Mouse (Mus musculus) olfactory bulb, adult 2 months (tissue): ENCODE results near the gene Rpl37. TPM values are rescaled to one million over a fixed set of nuclear protein-coding genes. Genes with fewer than 3 reads are reported as not detected.
A peak's percentile ranks its signal among the peaks of the same experiment; 100 is the strongest.

Source experiments
- H3K27ac ChIP-seq: fragments of 200-500 bp; 2 replicates; pipeline ENCODE4 v1.5.1; 2012; ENCODE audit warnings: low read depth, low read length; ENCODE audit not compliant: insufficient read depth
- H3K4me1 ChIP-seq: fragments of 200-500 bp; 2 replicates; pipeline ENCODE4 v1.6.1; 2012; ENCODE audit warnings: low read length; ENCODE audit not compliant: control insufficient read depth, insufficient read depth
- H3K4me3 ChIP-seq: fragments of 200-500 bp; 2 replicates; pipeline ENCODE4 v1.5.1; 2012; ENCODE audit warnings: mild to moderate bottlenecking, low read depth, low read length, moderate library complexity; ENCODE audit not compliant: insufficient read depth
- CTCF ChIP-seq: fragments of 200-500 bp; IDR thresholded peaks from 2 replicates; pipeline ENCODE4 v1.5.1; 2012; ENCODE audit warnings: low read depth, mild to moderate bottlenecking, low read length, moderate library complexity; ENCODE audit not compliant: insufficient read depth
- POLR2A ChIP-seq: fragments of 200-500 bp; IDR thresholded peaks from 2 replicates; pipeline ENCODE4 v1.6.1; 2012; ENCODE audit warnings: mild to moderate bottlenecking, low read depth, low read length, moderate library complexity; ENCODE audit not compliant: insufficient read depth
- WGBS: fragments of 180-500 bp; shearing (Covaris S2); methylation state at CpG from one replicate; pipeline ENCODE4 v1.1.7; 2018; 5-methylcytosine and 5-hydroxymethylcytosine counted together
- polyA plus RNA-seq: library from polyadenylated mRNA; stranded (reverse); fragments of >200 nt; gene quantifications from 2 replicates; pipeline ENCODE4 v1.2.4, GENCODE M21; 2012; ENCODE audit warnings: low replicate concordance; ENCODE audit not compliant: missing spikeins, insufficient read depth, insufficient read length

Rpl37 gene
- polyA plus RNA-seq, 1 experiment: not detected

DNA sequence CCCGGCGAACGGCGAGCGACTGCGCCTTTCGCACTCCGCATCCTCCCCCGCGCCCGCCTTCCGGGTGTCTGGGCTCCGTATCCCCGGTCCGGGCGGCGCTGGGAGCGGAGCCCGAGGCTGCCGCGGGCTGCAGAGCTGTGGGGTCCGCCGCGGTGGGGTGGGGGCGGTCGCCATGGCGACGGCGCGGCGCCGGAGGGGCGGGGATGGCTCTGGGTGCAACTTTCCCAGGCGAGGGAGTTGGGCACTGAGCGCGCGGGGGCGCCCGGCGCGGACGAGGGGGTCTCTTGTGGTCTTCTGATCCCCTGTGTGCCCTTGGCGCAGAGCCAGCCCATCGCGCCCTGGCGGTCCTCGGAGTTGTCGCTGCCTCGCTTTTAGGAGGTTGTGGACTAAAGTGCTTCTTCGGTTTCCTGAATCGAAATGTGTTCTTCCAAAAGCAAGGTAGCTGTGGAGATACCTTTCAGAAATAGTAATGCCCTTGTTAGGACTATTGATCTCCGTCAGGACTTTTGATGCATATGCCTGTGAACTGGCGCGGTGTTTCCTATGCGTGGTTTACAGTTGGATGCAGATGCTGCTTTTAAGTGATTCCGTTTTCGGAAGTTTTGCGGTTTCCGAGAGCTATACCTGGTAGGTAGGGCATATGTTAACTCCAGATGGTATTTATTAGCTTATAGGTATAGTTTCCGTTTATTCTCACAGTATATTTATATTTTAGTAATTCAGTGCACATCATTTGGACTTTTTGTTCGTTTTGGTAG lies 27.8 kb downstream of the Rpl37 start:
- TF ChIP-seq CTCF: no peak
- under 1% methylated on average over 61 of the region's 61 CpGs for WGBS
- H3K27ac ChIP-seq: peak overlapping the region; percentile 66
- H3K4me1 ChIP-seq: peaks cover 8% of the 10 kb centered on the region
- H3K4me3 ChIP-seq: peak overlapping the region; percentile 89

DNA sequence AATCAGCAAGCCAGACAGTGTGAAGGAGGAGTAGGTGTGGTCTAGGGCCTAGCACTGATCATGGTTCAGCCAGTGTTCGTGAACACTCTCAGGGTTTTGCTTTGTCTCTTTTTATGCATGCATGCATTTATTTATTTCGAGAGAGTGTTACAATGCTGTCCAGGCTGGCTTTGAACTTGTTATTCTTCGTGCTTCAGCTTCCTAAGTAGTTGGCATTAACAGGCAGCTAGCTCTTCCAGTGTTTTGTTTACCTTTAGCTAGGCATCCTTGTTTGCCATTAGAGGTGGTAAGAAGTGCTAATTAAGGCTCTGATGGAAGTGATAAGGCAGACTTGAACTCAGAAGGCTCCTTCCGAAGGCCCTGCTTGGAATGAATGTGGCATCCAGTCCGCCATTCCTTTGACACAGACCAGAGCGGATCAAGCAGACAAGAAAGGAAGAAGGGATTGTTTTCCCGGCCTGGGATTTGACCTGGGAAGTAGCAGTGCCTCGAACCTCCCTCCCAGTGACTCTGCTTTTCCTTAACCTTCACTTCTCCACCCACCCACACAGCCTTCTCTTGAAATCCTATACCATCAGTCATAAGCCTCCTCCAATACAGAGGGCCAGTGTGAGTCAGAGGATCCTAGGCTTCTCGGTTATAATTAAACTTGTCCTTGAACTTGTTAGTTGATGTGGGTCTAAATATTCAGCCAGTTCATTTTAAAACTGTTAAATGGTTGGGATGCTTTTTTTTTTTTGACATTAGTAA lies 28.9 kb downstream of the Rpl37 start:
- H3K4me3 ChIP-seq: no peak overlapping the region
- 55% methylated on average over 9 of the region's 9 CpGs for WGBS
- peaks cover 8% of the 10 kb centered on the region for H3K4me1 ChIP-seq
- no peak for TF ChIP-seq POLR2A
- no peak for TF ChIP-seq CTCF
- no peak overlapping the region for H3K27ac ChIP-seq

DNA sequence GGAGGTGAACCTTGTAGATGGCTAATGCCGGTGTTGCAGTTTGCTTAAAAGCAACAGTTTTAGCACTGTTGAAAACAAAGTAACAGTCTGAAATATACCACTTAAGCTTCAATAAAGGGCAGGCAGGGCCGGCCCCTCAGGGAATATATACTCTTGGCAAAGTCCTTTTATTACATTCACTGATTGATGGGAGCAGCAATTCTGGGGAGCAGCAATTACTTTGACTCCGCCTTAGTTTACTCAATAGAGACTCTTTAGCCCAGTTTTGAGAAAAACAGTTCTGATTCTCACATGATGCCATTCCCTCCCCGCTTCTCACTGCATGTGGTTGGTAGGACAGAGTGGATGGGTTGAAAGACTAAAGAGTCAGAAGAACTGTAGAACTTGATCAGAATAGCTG lies 32.7 kb downstream of the Rpl37 start:
- no peak overlapping the region for H3K4me3 ChIP-seq
- WGBS: 35% methylated on average over 4 of the region's 4 CpGs
- TF ChIP-seq CTCF (no peak), POLR2A (no peak)
- no peak overlapping the region for H3K27ac ChIP-seq
- peaks cover 10% of the 10 kb centered on the region for H3K4me1 ChIP-seq

GRCm38 (mm10) chr15:5152171-5152570 lies 35.7 kb downstream of the Rpl37 start:
- no peak for TF ChIP-seq CTCF
- TF ChIP-seq POLR2A: no peak
- Histone ChIP-seq H3K4me1 (peaks cover 17% of the 10 kb centered on the region), H3K4me3 (no peak overlapping the region), H3K27ac (no peak overlapping the region)
- 96% methylated on average over 6 of the region's 6 CpGs for WGBS

DNA sequence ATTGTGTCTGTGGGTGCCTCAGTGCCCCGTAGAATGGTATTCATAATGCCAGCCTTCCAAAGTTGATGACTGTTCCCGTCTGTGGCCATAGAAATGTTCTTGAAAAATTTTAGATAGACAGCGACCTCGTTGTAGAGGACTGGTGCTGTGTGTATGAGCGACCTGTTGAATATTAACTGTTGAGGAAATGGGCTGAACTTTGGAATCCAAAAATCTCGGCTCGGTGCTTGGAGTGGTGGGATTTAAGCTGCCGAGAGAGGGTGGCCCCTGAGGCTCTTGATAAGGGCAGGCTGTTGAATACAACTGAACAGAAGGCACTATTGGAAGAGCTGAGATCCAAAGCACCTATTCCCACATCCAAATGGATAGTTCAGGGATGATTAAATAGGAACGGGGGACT lies 38.2 kb downstream of the Rpl37 start:
- no peak for TF ChIP-seq CTCF
- TF ChIP-seq POLR2A: no peak
- 75% methylated on average over 9 of the region's 9 CpGs for WGBS
- H3K4me3 ChIP-seq: no peak overlapping the region
- peaks cover 19% of the 10 kb centered on the region for H3K4me1 ChIP-seq
- no peak overlapping the region for H3K27ac ChIP-seq

DNA sequence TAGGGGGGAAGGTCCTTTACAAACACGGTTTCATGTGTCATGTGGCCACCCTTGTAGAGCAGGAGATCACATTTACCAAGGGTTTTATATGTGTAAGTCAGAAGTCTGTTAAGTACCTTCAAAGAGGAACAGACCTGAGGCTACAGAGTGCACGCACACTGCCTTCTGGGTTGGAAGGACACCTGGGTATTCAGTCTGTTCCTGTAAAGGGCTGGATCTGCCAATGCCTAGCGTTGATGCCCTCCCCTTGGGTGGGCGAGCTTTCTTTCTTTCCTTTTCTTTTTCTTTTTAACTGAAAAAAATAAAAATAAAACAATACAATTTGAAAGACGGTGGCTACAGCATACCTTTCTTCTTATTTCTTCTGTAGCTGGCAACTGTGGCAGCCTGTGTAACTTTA lies 38.6 kb downstream of the Rpl37 start:
- Histone ChIP-seq H3K4me1 (peaks cover 19% of the 10 kb centered on the region), H3K4me3 (no peak overlapping the region), H3K27ac (no peak overlapping the region)
- TF ChIP-seq CTCF: no peak
- TF ChIP-seq POLR2A: no peak
- 44% methylated on average over 5 of the region's 5 CpGs for WGBS

- no peak overlapping the region for H3K4me3 ChIP-seq
- WGBS: 57% methylated on average over 4 of the region's 4 CpGs
- peaks cover 19% of the 10 kb centered on the region for H3K4me1 ChIP-seq
- TF ChIP-seq CTCF (no peak), POLR2A (no peak)
- H3K27ac ChIP-seq: no peak overlapping the region
These were observed 39.9 kb downstream of the Rpl37 start for GRCm38 (mm10) chr15:5156355-5156754.

DNA sequence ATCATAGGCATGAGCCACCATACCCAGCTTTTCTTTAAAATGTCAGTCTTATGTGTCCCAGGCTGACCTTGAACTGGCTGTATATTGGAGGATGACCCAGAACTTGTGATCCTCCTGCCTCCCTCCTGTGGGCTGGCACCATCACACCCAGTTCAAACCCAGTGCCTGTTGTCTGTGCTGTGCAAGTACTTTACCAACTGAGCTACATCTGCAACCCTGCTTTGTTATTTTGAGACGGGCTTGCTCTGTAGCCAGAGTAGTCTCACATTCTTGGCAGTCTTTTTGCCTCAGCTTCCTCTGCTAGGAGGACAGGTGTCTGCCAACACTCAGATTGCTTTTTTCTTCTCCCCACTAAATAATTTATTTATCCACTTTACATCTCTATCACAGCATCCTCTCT lies 40.9 kb downstream of the Rpl37 start:
- H3K27ac ChIP-seq: no peak overlapping the region
- H3K4me1 ChIP-seq: peaks cover 19% of the 10 kb centered on the region
- TF ChIP-seq CTCF (no peak), POLR2A (no peak)
- H3K4me3 ChIP-seq: no peak overlapping the region
- 62% methylated on average over 1 of the region's 1 CpGs for WGBS

DNA sequence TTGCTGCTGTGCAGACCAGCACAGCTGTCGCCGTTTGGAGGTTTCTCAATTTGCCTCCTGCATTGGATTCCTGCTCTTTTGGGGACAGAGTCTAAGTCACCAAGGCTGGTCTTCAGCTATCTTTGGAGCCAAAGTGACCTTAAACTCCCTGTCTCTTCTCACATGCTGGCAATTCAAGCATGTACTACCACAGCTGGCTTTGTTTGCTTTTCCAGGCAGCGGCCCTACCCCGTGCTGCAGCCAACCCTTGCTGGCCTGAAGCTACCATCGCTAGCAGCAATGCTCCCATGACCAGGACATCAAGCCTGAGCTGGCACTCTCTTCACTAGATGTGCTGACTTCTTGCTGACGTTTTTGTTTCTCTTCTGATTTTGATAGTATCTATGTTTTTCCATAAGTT lies 42.4 kb downstream of the Rpl37 start:
- WGBS: 73% methylated on average over 6 of the region's 6 CpGs
- Histone ChIP-seq H3K27ac (no peak overlapping the region), H3K4me3 (no peak overlapping the region), H3K4me1 (peaks cover 19% of the 10 kb centered on the region)
- TF ChIP-seq POLR2A: no peak
- TF ChIP-seq CTCF: no peak
